Mouse (Mus musculus) cerebellum, adult 9-11 months (tissue): ENCODE data around the gene Igf2.

Source experiments
- DNase-seq: peaks from one replicate; pipeline ENCODE4 v3.0.0; 2022

Igf2 gene

DNA sequence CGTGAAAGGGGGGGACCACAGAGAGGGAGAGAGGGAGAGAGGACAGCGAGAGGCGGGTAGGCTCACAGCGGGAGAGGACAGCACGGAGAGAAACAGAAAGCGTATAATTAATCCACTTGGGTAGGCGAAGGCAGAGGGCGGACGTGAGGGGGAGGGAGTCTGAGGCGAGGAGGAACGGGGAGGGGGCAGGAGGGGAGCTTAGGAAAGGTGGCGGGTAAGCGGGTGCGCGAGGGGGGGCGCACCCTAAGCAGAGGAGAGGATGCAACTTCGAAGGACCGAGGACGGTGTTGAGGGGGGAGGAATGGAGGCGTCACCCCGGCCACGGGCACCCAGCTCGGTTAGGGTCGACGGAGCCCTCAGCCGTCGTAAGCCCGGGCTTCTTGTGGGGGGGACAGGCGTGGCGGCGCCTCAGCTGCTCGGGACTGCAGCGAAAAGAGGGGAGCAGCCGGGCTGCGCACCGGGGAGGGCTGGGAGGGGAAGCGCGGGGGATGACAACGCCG lies 7.9 kb downstream of the Igf2 start:
- DNase-seq, result no peak

DNA sequence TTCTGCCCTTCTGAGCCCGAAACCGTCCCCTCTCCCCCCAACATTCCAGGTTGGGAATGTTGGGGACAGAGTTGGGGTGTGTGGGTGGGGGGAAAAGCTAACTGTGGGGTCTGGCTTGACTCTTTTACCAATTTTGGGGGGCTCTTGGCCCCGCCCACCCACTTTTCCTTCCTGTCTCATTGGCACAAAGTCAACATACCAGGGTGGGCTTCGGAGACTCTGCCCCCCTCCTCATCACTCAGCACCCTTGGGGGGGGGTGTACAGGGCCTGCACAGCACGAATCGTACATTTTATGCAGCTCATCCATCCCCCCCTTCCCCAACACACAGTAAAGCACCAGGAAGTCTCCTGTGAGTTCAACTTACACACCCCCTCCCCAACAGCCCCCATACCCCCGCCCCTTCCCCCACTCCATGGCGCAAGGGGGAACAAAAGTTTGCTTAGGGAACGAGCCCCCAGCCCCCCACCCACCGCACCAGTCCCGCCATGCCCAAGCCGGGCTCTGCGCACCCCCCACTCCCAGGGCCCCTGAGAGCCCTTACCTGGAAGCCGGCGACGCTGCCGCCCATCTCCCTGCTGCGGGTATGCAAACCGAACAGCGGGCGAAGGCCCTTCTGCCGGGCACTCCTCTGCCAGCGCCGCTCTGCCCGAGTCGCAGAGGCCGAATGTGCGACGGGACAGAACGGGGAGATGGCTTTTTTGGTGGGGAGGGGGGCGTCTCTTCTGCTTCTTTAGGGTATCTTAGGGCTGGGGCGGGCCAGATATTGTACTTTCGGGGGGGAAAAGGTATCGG lies 8.6 kb downstream of the Igf2 start:
- no peak for DNase-seq

DNA sequence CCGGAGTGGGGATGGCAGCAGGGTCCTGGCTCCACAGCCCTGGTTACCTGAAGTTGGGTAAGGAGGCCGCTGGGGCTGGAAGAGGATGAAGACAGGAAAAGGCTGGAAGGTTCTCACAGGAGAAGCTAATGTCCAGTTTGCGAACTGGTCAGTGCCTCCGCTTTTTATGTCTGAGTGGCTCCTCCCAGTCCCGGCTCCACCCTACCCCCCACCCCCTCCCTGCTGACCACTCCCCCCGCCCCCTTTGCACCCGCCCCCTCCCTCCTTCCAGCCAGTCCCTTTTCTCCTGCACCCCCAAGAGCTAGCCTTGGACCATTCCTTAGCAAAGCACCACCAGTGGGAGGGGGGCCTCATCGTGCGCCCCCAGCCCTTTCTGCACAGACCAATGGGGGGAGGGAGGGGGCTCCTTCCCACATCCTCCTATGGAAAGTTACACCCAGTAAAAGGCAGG lies 9.2 kb downstream of the Igf2 start:
- no peak for DNase-seq

DNA sequence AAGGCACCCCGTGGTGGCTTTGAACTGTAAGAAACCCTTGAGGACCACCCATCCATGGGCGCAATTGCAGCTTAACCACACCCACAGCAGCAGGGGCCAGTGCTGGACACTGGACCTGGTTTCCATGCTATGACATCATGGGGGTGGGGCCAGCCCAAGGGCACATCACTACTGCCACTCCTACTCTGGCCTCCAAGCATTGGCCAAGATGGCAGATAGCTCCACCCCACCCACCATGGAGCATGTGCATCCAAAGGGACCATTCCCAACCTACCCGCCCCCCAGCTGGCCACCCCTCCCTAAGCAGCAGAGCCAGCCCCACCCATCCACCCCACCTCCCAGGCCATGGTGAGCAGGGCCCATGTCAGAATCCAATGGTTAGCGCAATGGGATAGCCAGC lies 10.6 kb downstream of the Igf2 start:
- DNase-seq, result no peak

DNA sequence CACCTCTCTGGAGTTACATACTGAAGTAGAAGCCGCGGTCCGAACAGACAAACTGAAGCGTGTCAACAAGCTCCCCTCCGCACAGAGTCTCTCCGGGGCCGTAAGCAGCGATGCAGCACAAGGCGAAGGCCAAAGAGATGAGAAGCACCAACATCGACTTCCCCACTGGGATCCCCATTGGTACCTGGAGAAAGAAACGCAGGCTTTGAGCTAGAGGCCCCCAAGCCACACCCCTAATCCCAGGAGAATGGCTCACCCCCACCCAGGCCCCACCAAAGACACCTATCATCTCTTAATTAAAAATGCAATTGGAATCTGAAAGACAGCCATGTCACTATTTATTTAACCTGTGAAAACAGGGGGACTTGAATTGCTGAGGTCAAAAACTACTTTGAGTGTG lies 11.0 kb downstream of the Igf2 start:
- DNase-seq, result no peak

DNA sequence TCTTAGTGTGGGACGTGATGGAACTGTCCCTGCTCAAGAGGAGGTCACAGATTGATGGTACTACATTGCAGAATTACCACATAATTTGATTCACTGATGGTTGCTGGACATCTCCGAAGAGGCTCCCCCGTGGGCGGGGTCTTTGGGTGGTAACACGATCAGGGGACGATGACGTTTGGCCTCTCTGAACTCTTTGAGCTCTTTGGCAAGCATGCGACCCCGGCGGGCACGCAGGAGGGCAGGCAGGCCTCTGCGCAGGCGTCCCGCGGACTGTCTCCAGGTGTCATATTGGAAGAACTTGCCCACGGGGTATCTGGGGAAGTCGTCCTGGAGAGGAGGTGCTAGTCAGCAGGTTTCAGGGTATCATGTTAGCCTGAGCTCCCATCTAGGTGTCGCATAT lies 12.9 kb downstream of the Igf2 start:
- DNase-seq, result no peak

DNA sequence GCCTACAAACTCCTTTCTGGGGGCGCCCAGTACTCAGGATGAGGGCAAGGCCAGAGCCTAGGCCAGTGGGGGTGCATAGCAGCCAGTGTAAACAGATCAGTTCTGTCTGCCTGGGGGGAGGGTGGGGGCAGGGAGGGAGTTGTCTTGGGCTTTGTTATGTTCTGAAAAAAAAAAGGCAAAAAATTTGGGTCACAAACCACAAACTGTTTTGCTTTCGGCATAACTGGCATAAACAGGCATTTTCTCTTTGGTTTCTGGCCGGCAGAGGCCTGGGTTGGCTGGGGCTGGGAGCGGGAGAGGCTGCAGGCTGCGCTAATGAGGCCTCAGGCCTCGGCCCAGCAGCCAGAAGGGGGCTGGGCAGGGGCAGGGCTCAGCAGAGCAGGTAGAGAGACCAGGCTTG lies 19.9 kb downstream of the Igf2 start:
- no peak for DNase-seq

DNA sequence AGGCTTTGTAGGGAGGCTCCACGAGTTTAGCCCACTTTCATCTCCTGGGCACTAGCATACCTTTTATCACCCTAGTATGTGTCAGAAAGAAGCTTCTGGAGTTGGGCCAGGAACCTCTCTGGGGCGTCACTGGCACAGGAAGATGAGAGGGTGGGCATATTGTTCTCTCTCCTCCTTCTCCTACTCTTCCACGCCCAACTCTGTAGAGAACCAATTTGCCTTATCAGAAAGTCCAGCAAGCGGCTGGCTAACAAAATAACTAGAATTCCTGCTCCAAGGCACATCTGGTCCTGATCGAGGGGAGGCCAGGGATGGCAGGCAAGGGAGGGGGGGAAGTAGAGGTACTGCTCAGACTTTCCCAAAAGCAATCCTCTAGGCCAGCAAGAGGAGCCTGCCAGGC lies 21.6 kb downstream of the Igf2 start:
- no peak for DNase-seq

DNA sequence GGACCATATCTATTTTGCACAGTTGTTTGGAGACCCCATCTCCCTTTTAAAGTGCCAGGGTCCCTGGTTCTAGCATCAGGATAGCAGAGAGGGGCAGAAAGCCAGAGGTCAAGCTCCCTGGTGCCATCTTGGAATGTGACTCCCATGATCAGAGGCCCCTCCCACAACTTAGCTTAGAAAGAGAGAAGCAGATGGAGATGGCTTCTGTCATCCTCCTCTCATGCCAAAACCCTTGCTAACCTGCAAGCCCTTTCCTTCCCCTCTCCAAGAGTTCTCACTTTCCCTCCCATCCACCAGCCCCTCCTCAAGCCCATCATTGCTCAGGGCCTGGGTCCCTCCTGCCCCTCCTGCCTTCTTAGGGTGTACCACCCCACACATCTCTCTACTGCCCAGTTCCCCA lies 30.4 kb downstream of the Igf2 start:
- DNase-seq, result peak; percentile 33

DNA sequence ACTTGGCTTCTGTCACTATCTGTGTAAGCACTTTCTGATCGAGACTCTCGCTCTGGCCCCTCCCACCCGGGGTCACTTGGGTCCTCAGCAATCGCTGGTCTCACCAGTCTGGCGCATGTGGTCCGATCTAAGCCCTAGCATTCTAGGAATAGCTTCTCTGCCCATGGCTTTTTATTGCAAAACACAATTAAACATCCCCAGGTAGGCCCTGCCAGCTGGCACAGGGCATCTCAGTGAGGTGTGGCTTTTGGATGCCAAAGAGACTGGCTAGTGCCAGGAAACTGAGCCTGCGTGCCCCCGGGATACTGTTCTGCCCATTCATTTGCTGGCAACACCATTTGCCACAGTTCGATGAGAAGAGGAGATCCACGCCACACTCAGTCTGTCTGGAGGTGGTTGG lies 35.9 kb downstream of the Igf2 start:
- peak; percentile 84 for DNase-seq

DNA sequence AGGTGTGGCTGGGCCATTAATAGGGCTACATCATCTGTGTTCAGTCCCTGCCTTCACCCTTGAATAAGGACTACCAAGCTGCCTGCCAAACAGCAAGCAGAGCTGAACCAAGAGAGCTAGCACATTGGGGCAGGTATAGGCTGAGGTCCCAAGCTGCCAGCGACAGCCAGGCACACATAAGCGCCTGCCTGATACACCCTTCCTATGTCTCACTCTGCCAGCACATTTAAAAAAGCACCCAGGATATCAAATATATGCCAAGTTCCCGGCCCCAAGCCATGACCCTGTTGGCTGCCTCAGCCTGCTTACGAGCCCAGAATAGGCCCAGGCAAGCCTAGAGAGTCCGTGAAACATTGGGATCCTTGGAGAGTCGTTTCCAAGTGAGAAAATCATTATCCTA lies 36.8 kb downstream of the Igf2 start:
- DNase-seq, result no peak

DNA sequence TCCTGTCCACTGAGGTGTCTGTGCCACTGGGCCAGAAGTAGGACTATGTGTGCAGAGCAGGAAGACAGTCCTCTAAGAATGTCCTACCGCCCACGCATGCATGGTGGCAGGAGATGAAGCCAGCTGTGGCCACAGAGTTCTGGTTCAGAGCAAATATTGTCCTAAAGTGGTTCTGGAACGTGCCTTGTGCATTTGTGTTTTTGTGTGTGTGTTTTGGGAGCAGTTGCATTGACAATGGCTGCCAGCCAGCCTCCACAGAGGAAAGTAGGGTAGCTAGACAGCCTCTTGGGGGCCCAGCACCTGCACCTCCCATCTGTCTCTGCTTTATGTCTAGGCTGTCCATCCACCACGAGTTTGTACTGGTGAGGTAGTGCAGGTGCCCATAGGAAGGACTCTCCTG lies 44.4 kb downstream of the Igf2 start:
- DNase-seq, result no peak

DNA sequence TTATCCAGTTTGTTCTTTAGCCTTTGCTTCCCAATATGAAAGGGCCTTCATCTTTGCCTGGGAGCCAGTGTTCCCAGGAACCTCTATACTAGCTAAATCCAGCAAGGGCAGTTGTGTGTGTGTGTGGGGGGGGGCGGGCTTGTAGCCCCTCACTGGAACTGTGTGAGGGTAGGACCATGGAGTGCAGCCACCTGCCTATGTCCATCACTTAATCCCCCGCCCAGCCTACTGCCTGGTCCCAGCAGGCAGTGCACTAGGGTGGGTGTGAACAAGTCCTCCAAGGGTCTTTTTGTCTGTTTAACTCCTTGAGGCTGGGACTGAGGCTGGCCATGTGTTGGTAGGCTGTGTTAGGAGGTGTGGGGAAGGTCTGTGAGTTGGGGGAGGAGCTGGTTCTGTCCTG lies 53.5 kb downstream of the Igf2 start:
- DNase-seq, result no peak

DNA sequence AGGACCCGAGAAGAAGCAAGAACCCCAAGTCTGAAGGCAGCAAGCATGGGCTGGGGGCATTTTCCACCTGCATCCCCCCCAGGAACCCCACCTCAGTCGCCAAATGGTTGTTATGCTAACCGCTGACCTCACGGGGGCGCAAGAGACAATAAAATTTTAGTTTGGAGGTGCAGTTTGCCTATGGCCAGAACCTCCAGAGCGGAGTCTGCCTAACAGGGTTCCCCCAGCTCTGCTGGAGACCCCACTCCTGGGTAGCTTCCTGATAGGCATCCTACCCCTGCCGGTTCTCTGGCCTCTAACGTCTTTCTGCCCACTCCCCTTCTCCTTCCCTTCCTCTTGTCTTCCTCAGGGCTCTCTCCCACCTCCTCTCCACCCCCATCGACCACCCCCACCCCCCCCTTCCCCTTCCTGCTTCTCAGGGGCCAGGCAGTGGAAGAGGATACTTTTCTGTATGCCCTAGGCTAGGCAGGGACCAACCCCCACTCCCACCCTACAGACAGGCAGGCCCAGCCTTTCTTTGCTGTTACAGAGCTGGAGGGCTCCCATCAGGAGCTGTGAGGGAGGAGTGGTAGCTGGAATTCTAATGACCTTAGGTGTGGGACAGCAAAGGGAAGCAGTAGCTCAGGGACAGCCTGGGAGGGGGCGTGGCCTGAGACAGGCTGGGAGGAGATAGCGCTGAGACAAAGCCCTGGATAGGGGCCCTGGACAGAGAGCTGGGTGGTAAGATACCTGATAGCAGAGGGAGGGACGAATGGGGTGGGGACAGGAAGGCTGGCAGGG lies 55.8 kb downstream of the Igf2 start:
- peak; percentile 42 for DNase-seq

DNA sequence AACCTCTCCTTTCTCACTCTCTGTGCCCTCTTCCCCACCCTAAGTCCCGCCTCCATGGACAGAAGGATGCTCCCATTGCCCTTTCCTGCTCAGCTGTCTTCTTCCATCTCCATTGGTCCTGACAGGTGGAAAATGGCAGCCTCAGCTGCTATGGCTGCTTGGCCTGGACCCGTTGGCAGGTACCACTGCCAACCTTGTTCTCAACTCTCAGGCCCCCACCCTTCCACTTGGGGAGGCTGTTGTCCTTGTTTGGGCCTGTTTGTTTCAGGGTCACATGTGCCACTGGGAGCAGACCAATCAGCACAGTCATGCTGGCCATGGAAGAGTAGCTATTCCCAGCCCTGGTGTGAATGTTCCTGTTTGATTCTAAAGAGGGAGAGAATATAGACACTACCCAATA lies 65.7 kb downstream of the Igf2 start:
- no peak for DNase-seq
